Mouse (Mus musculus) small intestine, adult 2 months (tissue): ENCODE measurements around the gene Snn. TPM values are rescaled to one million over a fixed set of nuclear protein-coding genes. Genes with fewer than 3 reads are reported as not detected.

Experiments
- H3K27ac ChIP-seq: fragments of 200-500 bp; 2 replicates; pipeline ENCODE4 v1.5.1; 2012; ENCODE audit warnings: low read depth, low read length, control low read depth, inconsistent platforms; ENCODE audit not compliant: insufficient read depth
- H3K27me3 ChIP-seq: fragments of 200-500 bp; 2 replicates; pipeline ENCODE4 v1.6.1; 2012; ENCODE audit warnings: mild to moderate bottlenecking, moderate library complexity, low read length, inconsistent platforms; ENCODE audit not compliant: control insufficient read depth, insufficient read depth
- H3K36me3 ChIP-seq: fragments of 200-500 bp; 2 replicates; pipeline ENCODE4 v1.6.1; 2012; ENCODE audit warnings: mild to moderate bottlenecking, low read length, control low read depth, inconsistent platforms; ENCODE audit not compliant: control insufficient read depth, insufficient read depth
- H3K4me1 ChIP-seq: fragments of 200-500 bp; 2 replicates; pipeline ENCODE4 v1.6.1; 2012; ENCODE audit warnings: low read length, inconsistent platforms, mixed read lengths; ENCODE audit not compliant: control insufficient read depth, insufficient read depth, insufficient read length
- H3K4me3 ChIP-seq: fragments of 200-500 bp; 2 replicates; pipeline ENCODE4 v1.5.1; 2012; ENCODE audit warnings: low read depth, mild to moderate bottlenecking, control low read depth, inconsistent platforms, low read length, moderate library complexity
- CTCF ChIP-seq: fragments of 200-500 bp; IDR thresholded peaks from 2 replicates; pipeline ENCODE4 v1.5.1; 2012; ENCODE audit warnings: low read depth, mild to moderate bottlenecking, control low read depth, inconsistent platforms, low read length, moderate library complexity, mixed read lengths; ENCODE audit not compliant: insufficient replicate concordance, insufficient read length; ENCODE audit errors: extremely low read depth
- POLR2A ChIP-seq: fragments of 200-500 bp; IDR thresholded peaks from 2 replicates; pipeline ENCODE4 v1.6.1; 2012; ENCODE audit warnings: low read depth, mild to moderate bottlenecking, control low read depth, inconsistent platforms, low read length, moderate library complexity
- WGBS: fragments of 180-500 bp; shearing (Covaris S2); methylation state at CpG from one replicate; pipeline ENCODE4 v1.1.7; 2018; 5-methylcytosine and 5-hydroxymethylcytosine counted together
- polyA plus RNA-seq: library from polyadenylated mRNA; depleted of rRNA; stranded (reverse); fragments of >200 nt; gene quantifications from 2 replicates; pipeline ENCODE4 v1.2.3, GENCODE M21; 2012; rRNA removed

The Snn gene
- polyA plus RNA-seq, 1 experiment: 4.3 TPM

DNA sequence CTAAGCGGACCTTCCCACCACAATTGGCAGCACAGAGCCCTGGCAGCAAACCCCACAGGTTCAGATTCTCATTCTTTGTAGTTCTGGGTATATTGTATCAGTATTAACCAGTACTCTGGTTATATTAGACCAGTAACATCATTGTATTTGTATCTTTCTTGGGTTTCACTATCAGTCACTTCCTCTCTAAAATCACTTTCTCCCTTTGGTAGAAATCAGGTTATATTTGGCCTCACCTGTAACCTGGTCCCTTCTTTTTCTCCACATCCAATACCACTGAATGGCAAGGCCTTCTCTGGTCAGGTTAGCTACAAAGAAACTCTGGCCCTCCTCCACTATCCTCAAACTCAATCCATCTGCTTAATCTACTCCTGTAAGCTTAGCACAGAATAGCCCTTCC lies 44.2 kb downstream of the Snn start:
- Histone ChIP-seq H3K4me1 (no peaks in the 10 kb centered on the region), H3K27me3 (no peaks in the 10 kb centered on the region), H3K27ac (no peak overlapping the region), H3K36me3 (peaks cover 31% of the 10 kb centered on the region), H3K4me3 (no peak overlapping the region)
- 91% methylated on average over 1 of the region's 1 CpGs for WGBS
- TF ChIP-seq POLR2A (no peak), CTCF (no peak)

DNA sequence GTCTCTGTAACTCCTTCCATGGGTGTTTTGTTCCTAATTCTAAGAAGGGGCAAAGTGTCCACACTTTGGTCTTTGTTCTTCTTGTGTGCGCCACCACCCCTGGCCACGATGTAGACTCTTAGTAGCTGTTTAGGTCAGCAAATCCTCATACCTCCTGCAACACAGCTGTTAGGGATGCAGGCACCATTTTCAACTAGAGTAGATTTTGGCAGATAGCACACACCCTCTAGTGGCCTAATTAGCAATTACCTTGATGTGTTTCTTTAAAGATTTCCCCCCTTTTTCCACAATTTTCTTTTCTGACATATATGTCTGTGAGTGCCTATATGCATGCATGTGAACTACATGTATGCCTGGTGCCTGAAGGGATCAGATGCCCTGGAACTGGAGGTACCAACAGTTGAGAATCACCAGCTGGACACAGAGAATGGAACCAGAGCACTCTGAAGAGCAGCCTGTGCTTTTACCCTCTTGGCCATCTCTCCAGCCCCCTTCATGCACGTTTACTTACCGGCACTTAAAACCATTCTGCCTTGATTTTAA lies 48.5 kb downstream of the Snn start:
- TF ChIP-seq CTCF (peak; percentile 6; the same call in 1 of the 2 replicates), POLR2A (no peak)
- Histone ChIP-seq H3K4me1 (no peaks in the 10 kb centered on the region), H3K27me3 (no peaks in the 10 kb centered on the region), H3K4me3 (no peak overlapping the region), H3K36me3 (peaks cover 26% of the 10 kb centered on the region), H3K27ac (no peak overlapping the region)
- WGBS: 69% methylated on average over 4 of the region's 4 CpGs

- no peak overlapping the region for H3K27ac ChIP-seq
- no peak for TF ChIP-seq CTCF
- TF ChIP-seq POLR2A: no peak
- no peaks in the 10 kb centered on the region for H3K27me3 ChIP-seq
- H3K4me3 ChIP-seq: no peak overlapping the region
- H3K36me3 ChIP-seq: peaks cover 52% of the 10 kb centered on the region
- no peaks in the 10 kb centered on the region for H3K4me1 ChIP-seq
- 81% methylated on average over 2 of the region's 2 CpGs for WGBS
Observed at GRCm38 (mm10) chr16:11122625-11123024, 61.9 kb downstream of the Snn start.

- Histone ChIP-seq H3K4me3 (no peak overlapping the region), H3K27me3 (no peaks in the 10 kb centered on the region), H3K27ac (no peak overlapping the region), H3K36me3 (peaks cover 52% of the 10 kb centered on the region), H3K4me1 (no peaks in the 10 kb centered on the region)
- WGBS: 92% methylated on average over 1 of the region's 1 CpGs
- no peak for TF ChIP-seq CTCF
Observed at GRCm38 (mm10) chr16:11124110-11124509, 63.4 kb downstream of the Snn start.

Other genes with a start within 250 kb of the Snn start
- gene Gm11172, start 248.0 kb upstream of the Snn start, polyA plus RNA-seq: not detected in 2 replicates
- 3.1 and 8.4 TPM in 2 replicates for gene Rmi2, start 225.9 kb upstream of the Snn start, polyA plus RNA-seq
- 245 and 497 TPM in 2 replicates for gene Litaf, start 5.2 kb downstream of the Snn start, polyA plus RNA-seq
- gene Txndc11, start 73.7 kb downstream of the Snn start, polyA plus RNA-seq: 29.7 and 39.1 TPM in 2 replicates
- 13.1 and 23.2 TPM in 2 replicates for gene Zc3h7a, start 115.4 kb downstream of the Snn start, polyA plus RNA-seq
- 0.39 and 0.98 TPM in 2 replicates for gene Rsl1d1, start 142.4 kb downstream of the Snn start, polyA plus RNA-seq
- gene Gspt1, start 193.4 kb downstream of the Snn start, polyA plus RNA-seq: 25.4 and 36.0 TPM in 2 replicates